Mouse (Mus musculus): ENCODE data around the gene Fam151a.

DNA sequence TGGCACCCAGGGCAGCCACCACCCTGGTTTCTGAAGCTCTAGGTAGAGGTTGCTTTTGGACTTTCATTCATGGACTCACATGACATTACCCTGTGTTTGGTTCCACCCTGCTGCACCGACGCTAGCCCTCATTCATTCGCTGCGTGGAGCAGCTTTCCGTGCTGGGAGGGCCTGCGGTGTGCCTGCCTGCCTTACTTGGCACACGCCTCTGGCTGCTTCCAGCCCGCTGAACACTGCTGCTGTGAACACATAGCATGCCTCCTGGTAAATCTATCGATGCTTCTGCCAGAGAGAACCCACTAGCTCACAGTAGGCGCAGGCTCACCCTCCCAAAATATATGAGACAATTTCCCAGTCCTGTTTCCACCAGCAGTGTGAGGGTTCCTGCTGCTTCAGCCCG is 29.3 kb upstream of the Fam151a start:
- TF ChIP-seq TAL1 (IDR thresholded peaks at IDR 0.05; ENCODE audit: low read length) (no peak), GATA1 (IDR thresholded peaks at IDR 0.05; ENCODE audit: low read length) (no peak)

All from erythroblast, embryonic 14.5 days (primary cell).